Mouse (Mus musculus) liver, embryonic 14.5 days (tissue): ENCODE results near the gene Tmem94. TPM values are rescaled to one million over a fixed set of nuclear protein-coding genes. Genes with fewer than 3 reads are reported as not detected.

ENCODE experiments used
- ATAC-seq: fragments of 200-750 bp; cut with Nextera tagmentation; 2 replicates; pipeline ENCODE4 v1.8.0; 2017; ENCODE audit warnings: moderate number of reproducible peaks, mild to moderate bottlenecking, moderate library complexity; ENCODE audit not compliant: insufficient read depth
- DNase-seq, 3 experiments: peaks; one replicate each; pipeline ENCODE4 v3.0.0-alpha.2; 2012 to 2013; ENCODE audit warnings: low read depth in 3 of 3, low spot score in 3 of 3
- H3K27ac ChIP-seq: fragments of 300-500 bp; sonication (generic); 2 replicates; pipeline ENCODE4 v1.5.1; 2014; ENCODE audit warnings: moderate library complexity, mild to moderate bottlenecking, control low read depth, inconsistent platforms
- H3K27me3 ChIP-seq: fragments of 300-500 bp; sonication (generic); 2 replicates; pipeline ENCODE4 v1.6.1; 2014; ENCODE audit warnings: mild to moderate bottlenecking, low read length, moderate library complexity; ENCODE audit not compliant: control insufficient read depth, insufficient read depth
- H3K36me3 ChIP-seq: fragments of 300-500 bp; sonication (generic); replicated peaks from 2 replicates; pipeline ENCODE4 v1.6.1; 2014; ENCODE audit warnings: low read depth; ENCODE audit not compliant: control insufficient read depth, insufficient read depth
- H3K4me1 ChIP-seq, 2 experiments: fragments of 200-500 bp in 1 of 2; fragments of 300-500 bp in 1 of 2; sonication (generic) in 1 of 2; replicated peaks; 2 replicates each; pipeline ENCODE4 v1.6.1; 2012 to 2014; ENCODE audit warnings: antibody characterized with exemption in 1 of 2, inconsistent platforms in 1 of 2, low read length in 1 of 2; ENCODE audit not compliant: control insufficient read depth in 2 of 2, insufficient read depth in 2 of 2
- H3K4me2 ChIP-seq: fragments of 300-500 bp; sonication (generic); 2 replicates; pipeline ENCODE4 v1.6.1; 2014; ENCODE audit warnings: low read depth, mild to moderate bottlenecking, control low read depth, moderate library complexity
- H3K4me3 ChIP-seq, 2 experiments: fragments of 200-500 bp in 1 of 2; fragments of 300-500 bp in 1 of 2; sonication (generic) in 1 of 2; 2 replicates each; pipeline ENCODE4 v1.5.1; 2012 to 2014; ENCODE audit warnings: low read depth in 2 of 2, low read length in 2 of 2, mild to moderate bottlenecking in 2 of 2, control low read depth in 1 of 2, inconsistent platforms in 1 of 2, moderate library complexity in 1 of 2; ENCODE audit not compliant: insufficient read depth in 1 of 2
- H3K9ac ChIP-seq: fragments of 300-500 bp; sonication (generic); replicated peaks from 2 replicates; pipeline ENCODE4 v1.6.1; 2014; ENCODE audit warnings: mild to moderate bottlenecking, control low read depth, moderate library complexity
- H3K9me3 ChIP-seq: fragments of 300-500 bp; sonication (generic); 2 replicates; pipeline ENCODE4 v1.6.1; 2016; ENCODE audit warnings: low read length, mixed read lengths; ENCODE audit not compliant: control insufficient read depth
- CTCF ChIP-seq: IDR thresholded peaks from 2 replicates; pipeline ENCODE4 v1.5.1; 2016; ENCODE audit warnings: antibody characterized with exemption, low read depth, control low read depth
- EP300 ChIP-seq: IDR thresholded peaks from 2 replicates; pipeline ENCODE4 v1.6.1; 2016; ENCODE audit warnings: antibody characterized with exemption, low read depth
- WGBS: fragments of 180-500 bp; shearing (Covaris S2); extraction: QIAGEN DNeasy Blood & Tissue Kit; methylation state at CpG from one replicate; pipeline ENCODE4 v1.1.7; 2014; ENCODE audit not compliant: insufficient replicate concordance; 5-methylcytosine and 5-hydroxymethylcytosine counted together
- polyA plus RNA-seq, 2 experiments: library from polyadenylated mRNA; depleted of rRNA in 1 of 2; stranded (reverse) in 1 of 2; unstranded in 1 of 2; fragments of >200 nt; fragmentation: Nextera tagmentation in 1 of 2; extraction: Ambion mirVana in 1 of 2; gene quantifications; 2 replicates each; pipeline versions ENCODE4 v1.2.1 to v1.2.3; 2012 to 2014

Gene Tmem94
- polyA plus RNA-seq, 2 experiments, result 3.7 to 11.0 TPM

DNA sequence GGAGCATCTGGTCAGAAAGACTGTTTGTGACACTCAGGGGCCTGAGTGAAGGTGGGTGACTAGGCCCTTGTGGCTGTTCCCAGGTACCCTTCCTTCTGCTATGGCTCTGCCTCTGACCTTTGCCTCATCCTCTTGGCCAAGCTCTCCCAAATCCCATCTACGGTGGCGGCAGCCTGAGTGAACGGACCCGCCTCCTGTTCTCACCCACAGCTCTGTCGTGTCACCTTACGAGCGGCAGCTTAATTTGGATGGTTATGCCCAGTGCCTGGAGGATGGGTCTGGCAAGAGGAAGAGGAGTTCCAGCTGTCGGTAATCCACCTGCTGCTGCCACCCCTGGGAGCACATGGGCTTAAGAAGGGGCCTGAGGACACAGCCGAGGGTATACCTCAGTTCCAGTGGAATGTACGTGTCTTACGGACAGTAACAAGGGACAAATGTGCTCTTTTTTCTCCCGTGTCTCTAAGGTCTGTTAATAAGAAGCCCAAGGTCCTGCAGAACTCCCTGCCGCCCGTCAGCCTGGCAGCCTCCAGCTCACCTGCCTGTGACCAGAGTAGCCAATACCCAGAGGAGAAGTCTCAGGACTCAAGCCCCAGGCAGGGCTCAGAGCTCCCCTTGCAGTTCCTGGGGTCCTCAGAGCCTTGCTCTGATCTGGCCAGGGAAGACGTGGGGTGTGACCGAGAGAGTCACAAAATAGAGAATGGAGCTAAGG, 54.8 kb downstream of the Tmem94 start:
- 82% methylated on average over 16 of the region's 16 CpGs for WGBS
- Histone ChIP-seq H3K27me3 (no peaks in the 10 kb centered on the region), H3K4me1 (peaks cover 9 to 16% of the 10 kb centered on the region in 2 experiments), H3K4me2 (no peak overlapping the region), H3K36me3 (no peaks in the 10 kb centered on the region; the same call in 1 of the 2 replicates), H3K9ac (no peak overlapping the region), H3K9me3 (no peaks in the 10 kb centered on the region), H3K4me3 (no peak overlapping the region), H3K27ac (no peak overlapping the region)
- no peak for TF ChIP-seq EP300
- no peak for TF ChIP-seq CTCF
- ATAC-seq (no peak), DNase-seq (no peak)

DNA sequence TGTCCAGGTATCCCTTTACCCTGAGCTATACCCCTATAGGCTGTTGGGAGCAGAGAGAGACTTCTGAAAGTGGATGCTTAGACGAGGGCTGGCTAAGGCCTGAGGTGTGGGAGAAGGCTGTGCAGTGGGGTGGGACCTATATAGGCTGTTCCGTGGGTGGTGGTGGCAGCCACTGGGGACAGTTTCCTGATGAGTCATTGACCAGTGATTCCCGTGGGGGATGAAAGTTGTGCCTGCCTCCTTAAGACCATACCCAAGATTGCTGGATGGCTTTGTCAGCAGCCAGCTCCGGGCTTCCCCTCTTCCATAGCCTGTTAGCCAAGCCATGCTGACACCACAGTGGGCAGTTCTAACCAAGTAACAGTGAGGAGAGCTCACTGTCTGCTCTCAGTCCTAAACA, 55.8 kb downstream of the Tmem94 start:
- Histone ChIP-seq H3K27me3 (no peaks in the 10 kb centered on the region), H3K9ac (no peak overlapping the region), H3K27ac (no peak overlapping the region), H3K9me3 (no peaks in the 10 kb centered on the region), H3K4me1 (peaks cover 4 to 9% of the 10 kb centered on the region in 2 experiments; a peak in 3 of 4 replicates), H3K4me3 (no peak overlapping the region), H3K36me3 (no peaks in the 10 kb centered on the region; the same call in 1 of the 2 replicates), H3K4me2 (no peak overlapping the region)
- TF ChIP-seq EP300 (no peak), CTCF (no peak)
- 57% methylated on average over 4 of the region's 4 CpGs for WGBS
- DNase-seq (no peak), ATAC-seq (no peak)

- Histone ChIP-seq H3K9ac (peak within 1 kb of the TSS; percentile 78), H3K4me2 (peak within 1 kb of the TSS; percentile 94), H3K9me3 (no peaks in the 10 kb centered on the region), H3K27ac (no peak within 1 kb of the TSS), H3K4me3 (peak within 1 kb of the TSS; percentile 59 to 80), H3K36me3 (no peaks in the 10 kb centered on the region; the same call in 1 of the 2 replicates), H3K27me3 (no peaks in the 10 kb centered on the region), H3K4me1 (peaks cover 4 to 12% of the 10 kb centered on the region in 2 experiments; a peak in 3 of 4 replicates)
- TF ChIP-seq EP300 (no peak), CTCF (no peak)
- DNase-seq, result peak; percentile 84 to 89 (median 86)
- WGBS, result under 1% methylated on average over 86 of the region's 87 CpGs
- ATAC-seq, result peak; percentile 96
These were observed 58.8 kb downstream of the Tmem94 start, which contains the start of gene Llgl2 for GRCm38 (mm10) chr11:115823774-115824740. Gene Llgl2, plus strand, starts transcription at chr11:115824049.

DNA sequence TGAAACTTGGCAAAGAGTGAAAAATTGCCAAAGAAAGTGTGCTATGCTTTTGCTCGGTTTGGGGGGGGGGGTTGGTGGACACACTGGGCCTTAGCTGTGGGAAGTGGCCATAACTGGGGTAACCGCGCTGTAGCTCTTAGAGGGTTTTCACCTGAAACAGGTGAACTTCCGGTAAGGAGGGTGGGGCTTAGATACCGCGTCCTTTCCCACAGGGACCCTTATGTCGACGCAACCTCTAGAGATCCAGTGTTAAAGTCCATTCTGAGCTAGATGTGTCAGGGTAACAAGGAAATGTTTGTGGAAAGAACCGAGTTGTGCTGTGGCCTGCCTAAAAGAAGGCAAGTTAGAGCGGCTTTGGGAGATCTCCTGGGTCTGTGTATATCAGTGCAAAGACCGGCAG, 59.6 kb downstream of the Tmem94 start:
- no peak for TF ChIP-seq CTCF
- no peak for TF ChIP-seq EP300
- DNase-seq (no peak), ATAC-seq (no peak)
- H3K4me3 ChIP-seq, result peak overlapping the region; percentile 59 to 80
- no peak overlapping the region for H3K27ac ChIP-seq
- peak overlapping the region; percentile 78 for H3K9ac ChIP-seq
- peaks cover 4 to 18% of the 10 kb centered on the region in 2 experiments; a peak in 3 of 4 replicates for H3K4me1 ChIP-seq
- peak overlapping the region; percentile 94 for H3K4me2 ChIP-seq
- WGBS, result 21% methylated on average over 11 of the region's 11 CpGs
- H3K27me3 ChIP-seq, result no peaks in the 10 kb centered on the region
- H3K36me3 ChIP-seq, result no peaks in the 10 kb centered on the region; the same call in 1 of the 2 replicates
- H3K9me3 ChIP-seq, result no peaks in the 10 kb centered on the region
